Mouse (Mus musculus): ENCODE measurements around the gene Sertad2.

DNA sequence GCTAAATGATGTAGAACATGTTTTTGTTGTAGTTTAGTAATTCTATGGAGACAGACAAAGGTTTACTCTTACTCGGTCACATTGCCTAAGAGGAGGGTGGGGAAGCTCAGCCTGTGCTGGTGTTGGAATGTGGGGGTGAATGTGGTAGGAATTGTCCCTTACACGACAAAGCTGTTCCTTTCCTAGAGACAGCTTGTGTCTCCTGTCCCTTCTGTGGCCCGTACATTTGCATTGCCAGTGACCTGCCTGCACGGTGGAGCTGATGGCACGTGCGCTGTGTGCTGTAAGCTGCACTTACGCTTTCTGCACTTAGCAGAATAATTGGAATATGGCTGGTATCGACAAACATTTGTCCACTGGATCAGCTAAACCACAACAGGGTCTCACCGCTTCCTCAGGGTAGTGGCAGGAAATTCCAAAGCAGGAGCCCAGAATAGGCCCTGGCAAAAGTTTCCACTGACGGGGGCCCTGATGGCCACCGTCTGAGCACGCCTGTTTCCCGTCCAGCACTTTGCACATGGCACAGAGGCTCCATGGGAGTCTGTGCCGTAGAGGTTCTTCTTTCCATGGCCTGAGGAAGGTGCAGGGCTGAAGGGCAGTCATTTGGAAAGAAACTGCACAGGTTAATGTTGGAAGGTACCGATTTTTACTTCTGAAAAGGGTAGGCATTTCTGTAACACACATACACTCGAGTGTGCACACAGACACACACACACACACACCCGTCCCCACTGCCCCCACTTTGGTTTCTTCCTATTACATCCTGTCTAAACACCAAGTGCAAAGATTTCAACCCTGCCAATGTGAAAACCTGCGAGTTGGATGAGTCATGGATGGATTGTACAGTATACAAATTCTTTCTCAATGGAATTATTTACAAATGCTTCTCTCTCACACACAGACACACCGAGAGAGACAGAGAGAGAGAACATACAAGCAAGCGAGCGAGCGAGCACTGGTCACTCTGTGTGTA lies 51.5 kb downstream of the Sertad2 start:
- TF ChIP-seq CTCF (IDR thresholded peaks at IDR 0.05; ENCODE audit: low read depth) (no peak), EP300 (IDR thresholded peaks at IDR 0.05; ENCODE audit: low read depth) (no peak)
